Mouse (Mus musculus) intestine, embryonic 14.5 days (tissue): Measurements from ENCODE around the gene Riok1. TPM values are rescaled to one million over a fixed set of nuclear protein-coding genes. Genes with fewer than 3 reads are reported as not detected.

Source experiments
- ATAC-seq: fragments of 200-750 bp; cut with Nextera tagmentation; replicated peaks from 2 replicates; pipeline ENCODE4 v1.8.0; 2017; ENCODE audit warnings: low read depth, moderate number of reproducible peaks, moderate TSS enrichment, moderate library complexity; ENCODE audit not compliant: low FRiP score, low TSS enrichment
- DNase-seq: peaks from one replicate; pipeline ENCODE4 v3.0.0-alpha.2; 2018; ENCODE audit warnings: low spot score
- H3K27ac ChIP-seq: fragments of 300-500 bp; sonication (generic); 2 replicates; pipeline ENCODE4 v1.5.1; 2014; ENCODE audit warnings: low read depth, mild to moderate bottlenecking, control low read depth
- H3K27me3 ChIP-seq: fragments of 300-500 bp; sonication (generic); replicated peaks from 2 replicates; pipeline ENCODE4 v1.6.1; 2014; ENCODE audit warnings: low read length, control low read depth; ENCODE audit not compliant: control insufficient read depth, insufficient read depth
- H3K36me3 ChIP-seq: fragments of 300-500 bp; sonication (generic); 2 replicates; pipeline ENCODE4 v1.6.1; 2014; ENCODE audit warnings: low read length, control low read depth; ENCODE audit not compliant: control insufficient read depth, insufficient read depth
- H3K4me1 ChIP-seq: fragments of 300-500 bp; sonication (generic); replicated peaks from 2 replicates; pipeline ENCODE4 v1.6.1; 2014; ENCODE audit warnings: low read length, control low read depth, mixed read lengths; ENCODE audit not compliant: control insufficient read depth, insufficient read depth
- H3K4me2 ChIP-seq: fragments of 300-500 bp; sonication (generic); 2 replicates; pipeline ENCODE4 v1.6.1; 2014; ENCODE audit warnings: low read length
- H3K4me3 ChIP-seq: fragments of 300-500 bp; sonication (generic); 2 replicates; pipeline ENCODE4 v1.5.1; 2014; ENCODE audit warnings: low read depth, low read length, control low read depth, mixed read lengths
- H3K9ac ChIP-seq: fragments of 300-500 bp; sonication (generic); 2 replicates; pipeline ENCODE4 v1.6.1; 2014; ENCODE audit warnings: mild to moderate bottlenecking, low read length
- H3K9me3 ChIP-seq: fragments of 300-500 bp; sonication (generic); 2 replicates; pipeline ENCODE4 v1.6.1; 2016; ENCODE audit warnings: low read length, control low read depth; ENCODE audit not compliant: control insufficient read depth
- WGBS: fragments of 180-500 bp; shearing (Covaris S2); extraction: QIAGEN DNeasy Blood & Tissue Kit; methylation state at CpG from one replicate; pipeline ENCODE4 v1.1.7; 2014; 5-methylcytosine and 5-hydroxymethylcytosine counted together
- microRNA-seq: library from miRNA; unstranded; fragments of <30 nt; microRNA quantifications from one replicate; pipeline ENCODE4, GENCODE M21; 2016
- polyA plus RNA-seq: library from polyadenylated mRNA; unstranded; fragments of >200 nt; fragmentation: Nextera tagmentation; extraction: Ambion mirVana; gene quantifications from 2 replicates; pipeline ENCODE4 v1.2.1, GENCODE M21; 2014

Gene Riok1
- polyA plus RNA-seq, 1 experiment from 2014 or later = 47.7 TPM

DNA sequence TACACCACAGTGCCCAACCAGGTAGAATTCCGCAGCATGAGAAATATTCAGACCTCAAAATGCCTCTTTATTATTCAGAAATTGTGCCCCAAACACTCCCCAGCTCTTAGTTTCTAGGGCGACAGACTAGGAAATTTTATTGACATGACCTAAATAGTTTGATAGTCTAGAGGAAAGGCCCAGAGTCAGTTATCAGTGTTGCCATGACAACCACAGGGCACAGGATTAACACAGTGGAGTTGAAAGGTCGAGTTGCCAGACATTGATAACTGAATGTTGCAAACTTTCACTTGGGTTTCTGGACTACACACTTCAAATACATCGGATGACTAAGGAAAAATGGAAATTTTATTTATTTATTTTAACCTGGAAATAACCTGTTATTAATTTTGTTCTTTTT, 53.1 kb downstream of the Riok1 start:
- WGBS = 29% methylated on average over 4 of the region's 4 CpGs
- H3K36me3 ChIP-seq = no peaks in the 10 kb centered on the region
- 0 out of 2 replicates have a peak overlapping the region, but pooled peaks have one; percentile 16 for H3K27ac ChIP-seq
- H3K4me2 ChIP-seq = no peak overlapping the region
- H3K9ac ChIP-seq = no peak overlapping the region
- no peak for DNase-seq
- no peaks in the 10 kb centered on the region for H3K9me3 ChIP-seq
- H3K4me1 ChIP-seq = 0 out of 2 replicates have a peak, but pooled peaks cover 3% of the 10 kb centered on the region
- ATAC-seq = peak; percentile 78
- H3K4me3 ChIP-seq = no peak overlapping the region
- H3K27me3 ChIP-seq = no peaks in the 10 kb centered on the region

DNA sequence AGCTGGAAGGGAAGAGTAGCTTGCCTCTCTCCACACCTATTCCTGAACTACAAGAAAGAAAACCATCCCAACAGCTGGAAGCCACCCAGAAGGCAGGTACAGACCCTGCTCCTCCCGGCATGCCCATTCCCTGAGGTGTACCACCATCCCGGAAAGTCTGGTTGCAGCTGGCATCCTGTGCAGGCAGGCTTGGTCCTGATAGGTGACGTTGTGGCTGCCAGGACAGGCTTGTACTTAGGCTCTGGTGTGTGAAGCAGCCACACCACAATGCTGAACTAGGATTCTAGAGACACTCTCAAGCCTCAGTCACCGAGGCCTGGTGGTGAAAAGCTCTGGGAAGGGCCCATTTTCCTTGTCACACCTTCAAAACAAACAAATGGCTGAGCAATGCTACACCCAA, 59.4 kb downstream of the Riok1 start:
- H3K9ac ChIP-seq = no peak overlapping the region
- H3K27me3 ChIP-seq = no peaks in the 10 kb centered on the region
- no peak overlapping the region for H3K27ac ChIP-seq
- DNase-seq = no peak
- H3K9me3 ChIP-seq = no peaks in the 10 kb centered on the region
- H3K4me2 ChIP-seq = no peak overlapping the region
- no peaks in the 10 kb centered on the region for H3K36me3 ChIP-seq
- WGBS = 53% methylated on average over 4 of the region's 4 CpGs
- H3K4me3 ChIP-seq = no peak overlapping the region
- no peak for ATAC-seq
- H3K4me1 ChIP-seq = no peaks in the 10 kb centered on the region

DNA sequence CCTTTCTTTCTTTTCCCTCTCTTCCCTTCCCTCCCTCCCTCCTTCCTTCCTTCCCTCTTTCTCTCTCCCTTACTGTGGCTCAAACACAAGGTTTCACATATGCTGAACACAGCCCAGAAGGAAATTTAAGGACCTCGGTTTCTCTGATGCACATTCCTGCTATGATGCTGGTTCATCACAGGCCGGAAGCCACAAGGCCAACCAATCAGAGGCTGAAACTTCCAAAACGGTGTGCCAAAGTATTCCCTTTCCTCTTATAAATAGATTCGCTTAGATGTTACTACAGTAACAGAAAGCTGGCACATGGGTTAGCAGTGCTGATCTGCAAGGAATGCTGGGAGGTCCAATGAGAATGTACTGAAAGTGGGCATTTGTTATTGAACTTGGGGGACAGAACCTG, 66.6 kb downstream of the Riok1 start:
- Histone ChIP-seq H3K4me3 (no peak overlapping the region), H3K9me3 (no peaks in the 10 kb centered on the region), H3K4me1 (no peaks in the 10 kb centered on the region), H3K36me3 (no peaks in the 10 kb centered on the region), H3K9ac (no peak overlapping the region), H3K4me2 (no peak overlapping the region), H3K27me3 (no peaks in the 10 kb centered on the region), H3K27ac (no peak overlapping the region)
- no peak for DNase-seq
- WGBS = 50% methylated on average over 4 of the region's 4 CpGs
- ATAC-seq = no peak

DNA sequence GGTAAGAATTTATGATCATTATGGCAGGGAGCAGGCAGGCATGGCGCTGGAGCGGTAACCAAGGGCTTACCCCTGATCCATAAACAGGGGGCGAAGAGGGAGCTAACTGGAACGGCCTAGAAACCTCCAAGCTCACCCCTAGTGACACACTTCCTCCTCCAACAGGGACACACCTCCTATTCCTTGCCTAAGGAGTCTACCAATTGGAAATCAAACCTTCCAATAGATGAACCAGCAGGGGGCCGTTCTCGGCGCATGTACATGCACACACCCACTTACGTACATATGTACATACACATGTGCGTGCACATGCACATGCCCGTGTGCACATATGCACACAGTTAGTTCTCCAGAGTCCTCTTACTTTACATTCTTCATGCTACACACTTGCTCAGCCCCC, 67.7 kb downstream of the Riok1 start:
- H3K36me3 ChIP-seq = no peaks in the 10 kb centered on the region
- WGBS = 90% methylated on average over 10 of the region's 10 CpGs
- ATAC-seq (no peak), DNase-seq (no peak)
- no peaks in the 10 kb centered on the region for H3K4me1 ChIP-seq
- H3K9me3 ChIP-seq = no peaks in the 10 kb centered on the region
- H3K4me3 ChIP-seq = no peak overlapping the region
- H3K27me3 ChIP-seq = no peaks in the 10 kb centered on the region
- H3K4me2 ChIP-seq = no peak overlapping the region
- H3K27ac ChIP-seq = no peak overlapping the region
- H3K9ac ChIP-seq = no peak overlapping the region

DNA sequence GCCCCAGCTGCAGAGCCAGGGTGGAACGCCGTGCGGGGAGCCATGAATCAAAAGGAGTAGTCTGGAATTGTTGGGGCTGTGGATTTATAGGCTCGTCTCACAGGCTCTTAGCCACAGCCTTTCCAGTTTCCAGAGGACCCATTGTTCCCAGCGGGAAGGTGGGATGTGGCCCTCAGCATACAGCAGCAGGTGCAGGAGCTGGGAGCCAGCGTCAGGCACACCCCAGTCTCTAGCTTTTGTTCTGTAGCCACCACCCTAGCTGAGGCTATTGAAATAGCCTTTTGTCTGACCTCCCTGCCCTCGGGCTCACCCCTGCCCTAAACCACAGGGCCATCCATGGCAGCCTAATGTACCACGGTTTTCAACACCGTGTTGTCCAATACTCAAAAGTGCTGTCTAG, 72.3 kb downstream of the Riok1 start:
- Histone ChIP-seq H3K9ac (no peak overlapping the region), H3K27me3 (no peaks in the 10 kb centered on the region), H3K9me3 (no peaks in the 10 kb centered on the region), H3K4me1 (no peaks in the 10 kb centered on the region), H3K4me2 (no peak overlapping the region), H3K36me3 (no peaks in the 10 kb centered on the region), H3K4me3 (no peak overlapping the region), H3K27ac (no peak overlapping the region)
- 82% methylated on average over 9 of the region's 9 CpGs for WGBS
- ATAC-seq (no peak), DNase-seq (no peak)

Small RNAs within 50 kb of the gene (microRNA-seq; reads per million reads assigned to microRNA genes)
- gene Gm27387 = not detected

Other genes starting within 250 kb of the Riok1 start
- gene Ssr1, start 42.8 kb upstream of the Riok1 start, polyA plus RNA-seq = 121 and 124 TPM in 2 replicates
- 1.1 and 1.3 TPM in 2 replicates for gene Cage1, start 74 bp downstream of the Riok1 start, polyA plus RNA-seq
- 12.8 and 13.2 TPM in 2 replicates for gene Dsp, start 114.3 kb downstream of the Riok1 start, polyA plus RNA-seq
- gene Snrnp48, start 167.9 kb downstream of the Riok1 start, polyA plus RNA-seq = 42.1 and 42.9 TPM in 2 replicates